ENCODE assay signal across 25 mouse cellular contexts in genomic region chr1:62076171-62076570, GRCm38 (mm10).
"Had no signal": no experiment of that assay in that cellular context is flagged by ENCODE, and none has a peak within 500 bp of the region (broad histone marks: within the 10 kb centered on the region; RNA-seq: fewer than 3 reads in every experiment).

No protein-coding gene starts in this region.

- H3K36me3 ChIP-seq: heart, embryonic 13.5 days; heart, embryonic 15.5 days; hindbrain, embryonic 13.5 days; hindbrain, embryonic 15.5 days; kidney, embryonic 15.5 days; limb, embryonic 13.5 days; limb, embryonic 15.5 days; liver, embryonic 12.5 days had no signal

- DNase-seq: gastrocnemius, postnatal 14 days; gastrocnemius, postnatal 36 days; heart, adult 18-20 months; heart, postnatal 14 days; heart, postnatal 36 days; kidney, adult 11 months; kidney, adult 2 months; kidney, adult 9 months; kidney, postnatal 25 days; kidney, postnatal 4 days; left cerebral cortex, postnatal 4 days had no signal

- H3K4me2 ChIP-seq: heart, embryonic 11.5 days; heart, embryonic 13.5 days; heart, embryonic 15.5 days; hindbrain, embryonic 13.5 days; hindbrain, embryonic 15.5 days; kidney, embryonic 15.5 days; limb, embryonic 13.5 days; limb, embryonic 15.5 days; liver, embryonic 12.5 days had no signal

- H3K27me3 ChIP-seq: heart, embryonic 13.5 days; heart, embryonic 15.5 days; hindbrain, embryonic 13.5 days; hindbrain, embryonic 15.5 days; kidney, embryonic 15.5 days; limb, embryonic 13.5 days; limb, embryonic 15.5 days; liver, embryonic 12.5 days had no signal

- H3K4me3 ChIP-seq: heart, embryonic 13.5 days; heart, embryonic 15.5 days; hindbrain, embryonic 13.5 days; hindbrain, embryonic 15.5 days; kidney, embryonic 15.5 days; layer of hippocampus, adult 2 months; limb, embryonic 13.5 days; limb, embryonic 15.5 days; liver, embryonic 12.5 days had no signal

- H3K9me3 ChIP-seq: heart, embryonic 13.5 days; heart, embryonic 15.5 days; hindbrain, embryonic 13.5 days; hindbrain, embryonic 15.5 days; kidney, embryonic 15.5 days; limb, embryonic 13.5 days; limb, embryonic 15.5 days; liver, embryonic 12.5 days had no signal

- ATAC-seq: hindbrain, postnatal 0 days; intestine, embryonic 16.5 days; liver, embryonic 12.5 days had no signal

- H3K4me1 ChIP-seq: heart, embryonic 13.5 days; heart, embryonic 15.5 days; hindbrain, embryonic 13.5 days; hindbrain, embryonic 15.5 days; kidney, embryonic 15.5 days; limb, embryonic 13.5 days; limb, embryonic 15.5 days; liver, embryonic 12.5 days had no signal

- H3K27ac ChIP-seq: heart, embryonic 13.5 days; heart, embryonic 15.5 days; hindbrain, embryonic 13.5 days; hindbrain, embryonic 15.5 days; hindbrain, postnatal 0 days; kidney, embryonic 15.5 days; kidney, postnatal 0 days; layer of hippocampus, adult 2 months; limb, embryonic 13.5 days; limb, embryonic 15.5 days; liver, embryonic 12.5 days; liver, embryonic 14.5 days had no signal

- H3K9ac ChIP-seq: heart, embryonic 13.5 days; heart, embryonic 15.5 days; hindbrain, embryonic 13.5 days; hindbrain, embryonic 15.5 days; kidney, embryonic 15.5 days; limb, embryonic 13.5 days; limb, embryonic 15.5 days; liver, embryonic 12.5 days; liver, embryonic 14.5 days had no signal
